Mouse (Mus musculus) bone marrow macrophage, adult 2 months (primary cell): Measurements from ENCODE around the gene Tedc1.

Experiments
- CTCF ChIP-seq: IDR thresholded peaks from 2 replicates; pipeline ENCODE4 v1.5.1; 2012; ENCODE audit warnings: low read depth, mild to moderate bottlenecking, low read length, moderate library complexity
- POLR2A ChIP-seq: IDR thresholded peaks from 2 replicates; pipeline ENCODE4 v1.6.1; 2012; ENCODE audit warnings: mild to moderate bottlenecking, low read depth, low read length, borderline replicate concordance

DNA sequence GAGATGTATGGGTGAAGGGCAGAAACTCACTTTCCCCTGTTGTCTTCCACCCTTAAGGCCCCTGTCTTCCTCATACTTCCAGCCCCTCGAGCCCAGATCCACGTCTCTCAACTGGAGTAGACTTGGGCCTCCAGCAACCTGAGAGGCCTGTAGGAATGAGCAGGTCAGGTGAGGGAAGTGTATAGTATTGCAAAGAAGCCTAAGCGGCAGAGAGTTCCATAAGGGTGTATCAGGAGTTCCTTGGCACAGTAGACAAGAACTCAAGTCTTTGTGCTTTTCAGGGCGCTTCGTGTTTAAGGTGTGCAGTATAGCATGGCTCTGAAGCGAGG, 1.5 kb upstream of the Tedc1 start:
- TF ChIP-seq CTCF (no peak), POLR2A (no peak)
